Mouse (Mus musculus) MEL (cell line): Measurements from ENCODE around the gene Vdac1.

Experiments
- CTCF ChIP-seq, 3 experiments: IDR thresholded peaks in 2 of 3; conservative IDR thresholded peaks in 1 of 3; 2 replicates each; pipeline ENCODE4 v1.5.1; 2011 to 2012; ENCODE audit warnings: low read length in 3 of 3, low read depth in 2 of 3, mild to moderate bottlenecking in 2 of 3, improper control_type of control experiment in 1 of 3, inconsistent platforms in 1 of 3, mixed read lengths in 1 of 3, moderate library complexity in 1 of 3; ENCODE audit not compliant: control insufficient read depth in 1 of 3, insufficient read depth in 1 of 3, poor library complexity in 1 of 3, severe bottlenecking in 1 of 3
- MAX ChIP-seq: IDR thresholded peaks from 2 replicates; pipeline ENCODE4 v1.6.1; 2011; ENCODE audit warnings: low read length, improper control_type of control experiment
- MAZ ChIP-seq: IDR thresholded peaks from 2 replicates; pipeline ENCODE4 v1.6.1; 2012; ENCODE audit warnings: low read depth, mild to moderate bottlenecking, inconsistent platforms, low read length, improper control_type of control experiment
- POLR2A ChIP-seq, 2 experiments: IDR thresholded peaks; 2 replicates each; pipeline ENCODE4 v1.6.1; 2011 to 2012; ENCODE audit warnings: low read length in 2 of 2, mild to moderate bottlenecking in 2 of 2, control low read depth in 1 of 2, improper control_type of control experiment in 1 of 2, low read depth in 1 of 2, moderate library complexity in 1 of 2; ENCODE audit not compliant: control insufficient read depth in 1 of 2, insufficient read depth in 1 of 2, poor library complexity in 1 of 2
- SMC3 ChIP-seq: IDR thresholded peaks from 2 replicates; pipeline ENCODE4 v1.6.1; 2011; ENCODE audit warnings: low read depth, low read length, improper control_type of control experiment
- UBTF ChIP-seq: IDR thresholded peaks from 2 replicates; pipeline ENCODE4 v1.6.1; 2012; ENCODE audit warnings: low read depth, mild to moderate bottlenecking, inconsistent platforms, low read length, improper control_type of control experiment, moderate library complexity, borderline replicate concordance; ENCODE audit not compliant: insufficient read depth

DNA sequence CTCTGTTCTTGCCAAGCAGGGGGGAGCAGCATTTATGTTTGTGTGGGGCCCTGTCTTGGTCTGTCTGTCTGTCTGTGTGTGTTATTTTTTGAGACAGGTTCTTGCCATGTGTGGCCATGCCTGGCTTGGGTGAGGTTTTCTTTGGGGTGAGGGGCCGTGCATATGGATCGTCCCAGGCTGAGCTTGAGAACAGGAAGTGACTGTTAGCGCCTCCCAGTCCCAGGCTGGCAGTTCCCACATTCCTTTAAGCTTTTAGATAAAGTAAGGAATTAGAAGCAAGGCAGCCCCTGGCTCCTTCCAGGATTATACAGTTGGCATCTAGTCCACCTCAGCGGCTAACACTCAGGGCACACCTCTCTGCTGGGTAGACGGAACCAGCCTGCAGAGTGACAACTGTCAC is 48.7 kb downstream of the Vdac1 start:
- no peak for TF ChIP-seq MAZ
- no peak for TF ChIP-seq UBTF
- TF ChIP-seq SMC3 = no peak
- no peak for TF ChIP-seq CTCF (IDR thresholded peaks at IDR 0.05 in 2 of 3, conservative IDR thresholded peaks at IDR 0.05 in 1 of 3; ENCODE audit: control insufficient read depth in 1 of 3, insufficient read depth in 1 of 3, low read depth in 2 of 3, low read length in 3 of 3, poor library complexity in 1 of 3, severe bottlenecking in 1 of 3)
- TF ChIP-seq MAX = no peak
- TF ChIP-seq POLR2A (IDR thresholded peaks at IDR 0.05; ENCODE audit: control insufficient read depth in 1 of 2, insufficient read depth in 1 of 2, low read depth in 1 of 2, low read length in 2 of 2, poor library complexity in 1 of 2) = no peak
